Mouse (Mus musculus) liver, embryonic 16.5 days (tissue): ENCODE results near the gene Vps36. TPM values are rescaled to one million over a fixed set of nuclear protein-coding genes. Genes with fewer than 3 reads are reported as not detected.

Source experiments
- ATAC-seq: fragments of 200-750 bp; cut with Nextera tagmentation; 2 replicates; pipeline ENCODE4 v1.8.0; 2017; ENCODE audit warnings: low read depth, mild to moderate bottlenecking, moderate number of reproducible peaks, moderate library complexity
- H3K27ac ChIP-seq: fragments of 300-500 bp; sonication (generic); 2 replicates; pipeline ENCODE4 v1.5.1; 2014; ENCODE audit warnings: mild to moderate bottlenecking, low read length
- H3K27me3 ChIP-seq: fragments of 300-500 bp; sonication (generic); 2 replicates; pipeline ENCODE4 v1.6.1; 2014; ENCODE audit warnings: low read depth, low read length, mixed read lengths; ENCODE audit not compliant: control insufficient read depth, insufficient read depth
- H3K36me3 ChIP-seq: fragments of 300-500 bp; sonication (generic); 2 replicates; pipeline ENCODE4 v1.6.1; 2014; ENCODE audit warnings: mild to moderate bottlenecking; ENCODE audit not compliant: control insufficient read depth, insufficient read depth
- H3K4me1 ChIP-seq: fragments of 300-500 bp; sonication (generic); 2 replicates; pipeline ENCODE4 v1.6.1; 2014; ENCODE audit warnings: low read depth, low read length, mixed read lengths; ENCODE audit not compliant: control insufficient read depth
- H3K4me2 ChIP-seq: fragments of 300-500 bp; sonication (generic); 2 replicates; pipeline ENCODE4 v1.6.1; 2014; ENCODE audit warnings: low read depth, low read length, mixed read lengths
- H3K4me3 ChIP-seq: fragments of 300-500 bp; sonication (generic); 2 replicates; pipeline ENCODE4 v1.5.1; 2014; ENCODE audit warnings: low read depth, mild to moderate bottlenecking, low read length
- H3K9ac ChIP-seq: fragments of 300-500 bp; sonication (generic); 2 replicates; pipeline ENCODE4 v1.6.1; 2014; ENCODE audit warnings: low read depth, low read length
- H3K9me3 ChIP-seq: fragments of 300-500 bp; sonication (generic); replicated peaks from 2 replicates; pipeline ENCODE4 v1.6.1; 2016; ENCODE audit warnings: low read length; ENCODE audit not compliant: control insufficient read depth
- WGBS: fragments of 180-500 bp; shearing (Covaris S2); extraction: QIAGEN DNeasy Blood & Tissue Kit; methylation state at CpG from one replicate; pipeline ENCODE4 v1.1.7; 2014; ENCODE audit not compliant: insufficient replicate concordance; 5-methylcytosine and 5-hydroxymethylcytosine counted together
- polyA plus RNA-seq: library from polyadenylated mRNA; unstranded; fragments of >200 nt; fragmentation: Nextera tagmentation; extraction: Ambion mirVana; gene quantifications from 2 replicates; pipeline ENCODE4 v1.2.1, GENCODE M21; 2015

Gene Vps36
- polyA plus RNA-seq, 1 experiment from 2014 or later: 7.5 TPM

DNA sequence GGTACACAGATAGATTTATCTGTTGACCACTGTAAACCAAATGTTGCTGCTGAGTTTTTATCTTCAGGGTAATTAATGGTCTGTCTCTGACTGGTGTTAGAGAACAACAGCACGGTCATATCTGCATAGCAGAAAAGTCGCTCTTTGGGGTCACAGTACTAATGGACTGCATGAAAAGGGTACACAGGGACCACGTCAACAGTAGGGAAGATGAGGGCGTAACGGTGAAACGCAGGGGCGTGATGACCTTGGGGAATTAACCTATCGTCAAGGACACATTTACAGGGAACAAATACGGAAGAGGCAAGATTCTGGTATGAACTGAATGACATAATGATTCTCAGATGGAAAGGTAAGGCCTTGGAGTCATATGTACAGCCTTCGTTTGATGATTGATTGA is 28.2 kb upstream of the Vps36 start:
- WGBS: 82% methylated on average over 10 of the region's 10 CpGs
- Histone ChIP-seq H3K4me1 (peaks cover 12% of the 10 kb centered on the region), H3K4me3 (no peak overlapping the region), H3K4me2 (no peak overlapping the region), H3K36me3 (peaks cover 14% of the 10 kb centered on the region), H3K27ac (no peak overlapping the region), H3K9ac (no peak overlapping the region), H3K9me3 (no peaks in the 10 kb centered on the region), H3K27me3 (no peaks in the 10 kb centered on the region)
- ATAC-seq: no peak

DNA sequence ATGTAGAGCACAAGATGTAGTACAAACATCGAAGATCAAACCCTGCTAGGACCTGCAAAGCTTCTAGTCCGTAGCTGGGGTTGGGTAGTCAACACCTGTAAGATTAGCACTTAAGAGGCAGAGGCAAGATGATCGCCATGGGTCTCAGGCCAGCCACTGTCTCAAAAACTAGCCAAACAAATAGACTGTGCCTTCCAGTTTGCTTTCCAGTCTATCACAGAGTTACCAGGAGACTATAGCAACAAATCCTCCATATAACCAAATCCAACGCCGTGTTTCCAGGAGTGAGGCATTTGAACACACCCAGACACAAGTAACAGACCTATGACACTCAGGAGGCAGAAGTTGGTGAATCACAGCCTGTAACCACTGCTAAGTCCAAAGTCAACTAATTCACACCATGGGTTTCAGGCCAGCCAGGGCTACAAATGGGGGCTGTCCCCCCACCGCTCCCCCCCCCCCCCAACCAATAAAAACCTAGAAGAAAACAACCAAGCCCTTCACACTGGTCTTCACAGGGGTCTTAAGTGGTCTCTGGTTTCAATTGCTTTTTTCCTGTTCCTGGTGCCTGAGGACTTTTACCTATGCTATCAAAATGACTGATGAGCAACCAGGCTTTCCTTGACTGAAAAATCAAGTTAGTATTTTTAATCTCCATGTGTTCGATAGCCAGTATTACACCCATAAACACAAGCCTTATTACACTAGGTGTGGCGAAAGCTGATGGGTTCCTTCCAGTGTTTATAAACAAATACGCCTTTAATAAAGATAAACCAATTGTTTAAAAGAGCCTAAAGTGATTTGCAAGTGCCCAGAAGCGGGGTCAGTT is 27.1 kb upstream of the Vps36 start:
- Histone ChIP-seq H3K36me3 (peaks cover 17% of the 10 kb centered on the region), H3K4me3 (peak overlapping the region; percentile 83), H3K27me3 (no peaks in the 10 kb centered on the region), H3K9ac (peak overlapping the region; percentile 73), H3K27ac (peak overlapping the region; percentile 74; the same call in 1 of the 2 replicates), H3K4me2 (peak overlapping the region; percentile 85), H3K9me3 (no peaks in the 10 kb centered on the region), H3K4me1 (peaks cover 12% of the 10 kb centered on the region)
- ATAC-seq: peak; percentile 27
- WGBS: 44% methylated on average over 10 of the region's 10 CpGs

DNA sequence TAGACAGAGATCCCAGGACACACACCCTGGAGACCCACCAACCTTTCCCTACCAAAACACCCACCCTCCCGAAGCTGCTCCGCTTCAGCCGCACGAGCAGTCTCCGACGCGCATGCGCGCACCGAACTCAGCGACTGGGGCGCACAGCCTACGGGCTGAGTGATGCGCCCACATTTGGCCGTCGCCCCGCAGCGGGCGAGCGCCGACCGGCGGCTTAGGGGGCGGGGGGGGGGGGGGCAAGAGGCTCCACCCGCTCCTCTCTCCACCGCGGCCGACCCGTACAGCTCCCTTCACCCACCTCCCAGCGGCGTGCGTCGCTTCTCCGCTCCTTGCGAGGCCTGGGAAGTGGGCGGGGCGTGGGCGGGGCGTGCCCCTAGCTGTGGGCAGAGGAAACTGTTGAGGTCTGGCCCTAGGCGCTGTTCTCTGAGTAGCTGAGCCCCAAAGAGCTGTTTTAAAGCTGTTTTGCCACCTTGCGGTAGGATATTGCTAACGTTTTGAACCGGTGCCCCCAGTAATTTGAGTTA is 26.5 kb upstream of the Vps36 start, which contains the start of gene Nek3:
Gene Nek3 (minus strand): TSS at position 356 of the 524 bp plus-strand sequence.
- Histone ChIP-seq H3K4me3 (peak within 1 kb of the TSS; percentile 83), H3K9ac (peak within 1 kb of the TSS; percentile 73), H3K36me3 (peaks cover 17% of the 10 kb centered on the region), H3K4me2 (peak within 1 kb of the TSS; percentile 85), H3K9me3 (no peaks in the 10 kb centered on the region), H3K27ac (peak within 1 kb of the TSS; percentile 74), H3K27me3 (no peaks in the 10 kb centered on the region), H3K4me1 (peaks cover 12% of the 10 kb centered on the region)
- peak; percentile 97 for ATAC-seq
- WGBS: under 1% methylated on average over 38 of the region's 43 CpGs

DNA sequence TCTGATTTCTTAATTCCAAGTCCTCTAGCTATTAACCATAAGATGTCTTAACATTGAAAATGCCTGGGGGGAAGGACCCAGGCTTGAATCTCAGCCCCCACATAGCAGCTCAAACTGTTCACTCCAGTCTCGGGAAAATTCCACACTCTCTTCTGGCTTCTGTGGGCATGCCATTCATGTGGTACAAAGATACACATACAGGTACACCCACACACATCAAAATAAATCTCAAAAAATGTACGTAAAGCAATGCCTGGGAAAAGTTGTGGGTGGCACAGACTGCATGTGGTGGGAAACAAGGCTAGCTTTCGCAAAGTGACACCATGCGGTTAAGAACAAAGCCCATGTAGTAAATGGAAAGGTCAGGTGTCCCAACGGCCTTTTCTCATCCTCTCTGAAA is 23.4 kb upstream of the Vps36 start:
- ATAC-seq: no peak
- H3K27ac ChIP-seq: no peak overlapping the region
- no peak overlapping the region for H3K4me2 ChIP-seq
- no peak overlapping the region for H3K9ac ChIP-seq
- peaks cover 22% of the 10 kb centered on the region for H3K36me3 ChIP-seq
- no peak overlapping the region for H3K4me3 ChIP-seq
- no peaks in the 10 kb centered on the region for H3K27me3 ChIP-seq
- 87% methylated on average over 5 of the region's 5 CpGs for WGBS
- no peaks in the 10 kb centered on the region for H3K9me3 ChIP-seq
- H3K4me1 ChIP-seq: peaks cover 12% of the 10 kb centered on the region

DNA sequence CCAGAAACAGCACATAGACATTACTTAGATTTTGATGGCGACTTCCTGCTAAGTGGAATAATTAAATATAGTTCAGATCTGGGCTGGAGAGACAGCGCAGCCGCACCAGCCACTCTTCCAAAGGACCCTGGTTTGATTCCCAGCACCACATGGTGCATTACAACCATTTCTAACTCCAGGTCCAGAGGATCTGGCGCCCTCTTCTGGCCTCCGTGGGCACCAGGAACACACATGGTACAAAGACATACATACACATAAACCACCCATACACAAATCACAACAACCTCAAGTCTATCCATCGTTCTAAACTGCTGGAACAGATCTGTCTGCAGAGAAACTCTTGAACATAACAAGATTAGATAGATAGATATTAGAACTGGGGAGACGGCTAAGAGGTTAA is 16.6 kb upstream of the Vps36 start:
- ATAC-seq: no peak
- Histone ChIP-seq H3K27ac (no peak overlapping the region), H3K4me2 (no peak overlapping the region), H3K4me1 (no peaks in the 10 kb centered on the region), H3K27me3 (no peaks in the 10 kb centered on the region), H3K9ac (no peak overlapping the region), H3K36me3 (peaks cover 37% of the 10 kb centered on the region), H3K9me3 (peaks cover 6% of the 10 kb centered on the region), H3K4me3 (no peak overlapping the region)
- WGBS: 91% methylated on average over 7 of the region's 7 CpGs

DNA sequence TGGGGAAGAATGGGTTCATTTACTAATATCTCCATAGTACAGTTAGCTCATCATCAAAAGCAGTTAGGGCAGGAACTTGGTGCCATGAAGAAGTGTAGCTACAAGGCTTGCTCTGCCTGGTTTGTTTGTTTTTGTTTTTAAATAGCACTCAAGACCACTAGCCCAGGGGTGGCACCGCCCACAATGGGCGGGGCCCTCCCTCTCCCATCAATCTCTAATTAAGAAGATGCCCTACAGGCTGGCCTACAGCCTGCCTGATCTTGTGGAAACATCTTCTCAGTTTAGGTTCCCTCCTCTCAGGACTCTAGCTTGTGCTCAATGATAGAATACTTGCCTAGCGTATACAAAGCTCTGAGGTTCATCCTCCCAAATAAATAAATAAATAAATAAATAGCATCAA is 7.7 kb upstream of the Vps36 start:
- Histone ChIP-seq H3K27me3 (no peaks in the 10 kb centered on the region), H3K4me3 (peak overlapping the region; percentile 95), H3K9me3 (no peaks in the 10 kb centered on the region), H3K4me1 (peaks cover 17% of the 10 kb centered on the region), H3K9ac (peak overlapping the region; percentile 92), H3K36me3 (no peaks in the 10 kb centered on the region), H3K27ac (peak overlapping the region; percentile 93), H3K4me2 (peak overlapping the region; percentile 98)
- ATAC-seq: peak; percentile 71
- WGBS: 1% methylated on average over 3 of the region's 3 CpGs

DNA sequence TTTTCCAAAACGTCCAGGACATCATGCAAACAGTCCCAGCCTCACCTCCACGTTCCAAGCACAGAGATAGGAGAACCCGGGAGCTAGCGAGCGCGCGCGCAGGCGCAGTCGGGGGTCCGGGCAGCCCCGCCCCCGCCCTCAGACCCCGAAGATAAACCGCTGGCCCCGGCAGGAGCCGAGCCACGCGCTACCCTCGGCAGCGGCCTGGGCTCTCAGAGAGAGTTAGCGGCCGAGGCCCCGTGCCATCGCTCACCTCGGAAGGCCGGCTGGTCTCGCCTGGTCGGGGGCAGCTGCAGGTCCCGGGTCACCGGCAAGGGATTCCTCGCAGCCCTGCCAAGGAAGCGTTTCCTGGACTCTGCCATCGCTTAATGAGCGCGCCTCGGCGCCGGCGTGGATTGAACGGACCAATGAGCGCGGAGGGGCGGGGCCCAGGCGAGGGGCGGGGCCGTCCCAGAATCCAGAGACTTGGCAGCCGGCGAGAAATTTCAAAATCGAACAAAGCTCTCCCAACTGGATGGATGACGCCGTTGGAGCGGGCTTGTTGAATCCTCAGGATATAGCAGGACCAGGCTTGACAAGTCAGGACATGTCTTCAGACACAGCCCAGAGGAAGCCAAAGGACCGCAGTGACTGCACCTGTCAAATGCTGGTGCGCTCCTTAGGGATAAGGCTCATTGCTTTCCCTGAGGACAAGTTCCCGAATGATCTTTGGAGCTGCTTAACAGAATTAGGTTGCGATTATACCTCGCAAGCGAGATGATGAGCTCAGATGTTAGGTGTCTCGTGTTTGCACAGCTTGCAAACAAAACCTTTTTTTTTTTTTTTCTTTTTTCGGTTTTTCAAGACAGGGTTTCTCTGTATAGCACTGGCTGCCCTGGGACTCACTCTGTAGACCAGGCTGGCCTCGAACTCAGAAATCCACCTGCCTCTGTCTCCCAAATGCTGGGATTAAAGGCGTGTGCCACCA is 6.9 kb upstream of the Vps36 start, which contains the start of gene Ckap2:
Gene Ckap2 (minus strand): TSS at position 389 of the 967 bp plus-strand sequence.
- Histone ChIP-seq H3K27ac (peak within 1 kb of the TSS; percentile 93), H3K4me1 (peaks cover 17% of the 10 kb centered on the region), H3K9ac (peak within 1 kb of the TSS; percentile 92), H3K4me2 (peak within 1 kb of the TSS; percentile 98), H3K9me3 (no peaks in the 10 kb centered on the region), H3K27me3 (no peaks in the 10 kb centered on the region), H3K36me3 (no peaks in the 10 kb centered on the region), H3K4me3 (peak within 1 kb of the TSS; percentile 95)
- peak; percentile 95 for ATAC-seq
- WGBS: 2% methylated on average over 63 of the region's 63 CpGs

DNA sequence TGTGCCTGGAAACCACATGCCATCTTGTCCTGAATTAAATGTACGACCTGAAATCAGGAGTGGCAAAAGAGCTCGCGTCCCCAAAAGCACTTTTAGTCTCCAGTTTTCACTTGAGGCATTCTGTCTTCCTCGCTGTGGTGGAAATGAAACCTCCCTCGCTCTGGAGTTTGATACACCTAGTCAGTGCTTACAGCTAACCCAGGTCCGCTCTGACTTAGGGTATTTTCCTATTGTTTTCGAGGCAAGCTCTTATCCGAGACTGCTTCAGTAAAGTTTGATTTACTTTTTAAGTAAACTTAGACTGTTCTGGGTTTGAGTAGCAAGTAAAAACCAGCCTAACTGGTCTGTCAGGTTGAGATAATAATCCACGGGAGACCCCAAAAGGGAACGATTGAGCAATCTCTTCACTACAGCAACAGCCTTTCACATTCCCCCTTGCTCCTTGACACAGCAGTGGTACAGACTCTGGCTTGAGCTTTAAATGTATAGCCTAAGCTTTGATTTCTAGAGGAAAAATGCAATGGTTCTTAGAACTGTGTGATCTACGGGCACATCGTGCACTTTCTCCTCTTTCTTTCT is 912 bp downstream of the Vps36 start:
- WGBS: 13% methylated on average over 12 of the region's 12 CpGs
- Histone ChIP-seq H3K4me2 (peak overlapping the region; percentile 92), H3K27me3 (no peaks in the 10 kb centered on the region), H3K36me3 (no peaks in the 10 kb centered on the region), H3K27ac (peak overlapping the region; percentile 90), H3K4me3 (peak overlapping the region; percentile 92), H3K9me3 (no peaks in the 10 kb centered on the region), H3K4me1 (peaks cover 7% of the 10 kb centered on the region), H3K9ac (peak overlapping the region; percentile 94)
- ATAC-seq: no peak; the same call in 1 of the 2 replicates
